Mouse (Mus musculus): ENCODE measurements at regions not wholly inside any gene's neighbourhood (a gene's known extent, or its start where the extent isn't known, plus 50 kb on each side); places are given as distances from the start of the nearest gene placed in this dataset.

DNA sequence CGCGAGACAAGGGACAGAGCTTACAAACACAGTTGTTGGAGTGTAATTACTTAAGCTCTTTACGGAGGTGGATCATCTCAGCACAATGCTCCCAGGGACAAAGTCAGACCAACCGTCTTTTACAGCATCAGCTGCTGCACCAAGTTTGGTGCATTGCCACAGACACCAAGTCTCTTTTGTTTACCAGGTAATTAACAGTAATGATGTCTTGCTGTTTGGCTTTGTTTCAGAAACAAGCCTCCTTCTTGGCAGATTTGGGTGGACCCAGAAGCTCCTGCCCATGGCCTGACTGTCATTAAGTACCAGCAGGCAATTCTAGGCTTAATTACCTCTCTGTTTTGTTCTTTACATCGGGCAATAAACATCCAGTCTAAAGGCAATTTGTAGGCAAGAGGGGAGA, 572.0 kb upstream of the Itga1 start:
- DNase-seq (ENCODE audit: low spot score) = no peak

DNA sequence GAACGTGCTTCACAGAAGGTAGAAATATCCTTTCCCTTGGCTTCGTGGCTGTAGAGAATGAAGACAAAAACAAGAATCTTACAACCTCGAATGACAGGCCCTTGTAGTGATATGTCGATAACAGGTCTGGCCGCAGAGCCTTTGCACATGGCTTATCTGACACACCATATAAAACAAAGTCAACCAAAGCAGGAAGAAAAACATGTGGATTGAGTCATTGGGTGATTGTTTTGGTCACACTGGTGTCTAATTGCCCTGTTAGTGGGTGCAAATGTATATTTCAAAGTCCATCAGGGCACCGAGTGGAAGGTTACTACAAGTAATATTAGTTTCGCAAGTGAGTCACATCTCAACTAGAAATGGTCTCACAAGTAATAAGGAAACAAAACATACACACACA, 569.9 kb upstream of the Itga1 start:
- DNase-seq (ENCODE audit: low spot score) = no peak

DNA sequence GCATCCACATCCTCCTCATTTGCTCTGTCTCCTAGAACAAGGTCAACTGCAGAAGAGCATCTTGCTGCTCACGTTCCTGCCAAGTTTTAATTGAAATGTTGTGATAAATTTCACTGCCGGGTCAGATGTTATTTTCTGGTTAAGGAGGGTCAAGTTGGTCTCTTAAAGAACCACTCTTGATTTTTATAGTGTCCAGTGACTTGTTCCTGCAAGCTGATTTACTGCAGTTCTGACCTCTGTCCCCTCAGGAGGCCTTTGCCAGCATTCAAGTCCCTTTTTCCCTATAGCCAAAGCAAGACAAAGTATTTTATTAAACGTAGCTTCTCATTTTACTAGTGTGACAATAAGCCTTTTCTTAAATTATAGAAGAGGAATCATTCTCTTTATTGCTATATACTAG, 567.8 kb upstream of the Itga1 start:
- no peak for DNase-seq (ENCODE audit: low spot score)

DNA sequence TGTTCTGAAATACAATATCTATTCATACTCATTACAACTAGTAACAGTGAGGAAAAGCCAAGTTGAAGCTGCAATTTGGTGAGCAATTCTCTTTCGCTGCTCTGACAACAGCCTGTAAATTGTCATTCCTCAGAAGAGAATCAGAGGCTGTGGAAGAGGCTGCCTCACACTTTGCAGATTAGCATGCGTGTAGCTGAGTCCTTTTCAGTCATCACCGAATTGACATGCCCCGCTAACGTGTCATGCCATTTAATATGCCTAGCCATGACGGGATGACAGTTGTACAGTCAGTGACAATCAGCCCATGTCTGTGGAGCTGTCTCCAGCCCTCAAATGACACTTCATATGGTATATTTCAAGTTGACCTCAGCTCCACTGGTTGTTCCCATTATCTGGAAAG, 553.4 kb upstream of the Itga1 start:
- no peak for DNase-seq (ENCODE audit: low spot score)

DNA sequence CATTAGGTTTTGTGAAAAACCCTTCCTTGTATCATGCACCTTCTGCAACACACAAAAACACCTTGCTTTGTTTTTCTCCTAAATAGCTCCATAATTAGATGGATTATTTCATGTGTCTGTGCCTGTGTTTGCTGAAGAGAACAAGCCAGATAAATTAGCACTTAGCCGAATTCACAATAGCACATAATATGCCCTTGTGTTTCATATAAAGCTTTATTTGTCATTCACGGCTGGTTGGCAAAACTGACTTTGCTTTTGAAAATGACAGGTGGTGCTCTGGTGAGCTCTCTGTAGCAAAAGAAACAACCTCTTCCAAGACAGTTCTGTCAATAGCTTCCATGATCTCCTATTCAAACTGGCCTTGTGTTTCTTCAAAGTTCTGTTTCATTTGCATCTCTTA, 551.2 kb upstream of the Itga1 start:
- DNase-seq (ENCODE audit: low spot score) = no peak

DNA sequence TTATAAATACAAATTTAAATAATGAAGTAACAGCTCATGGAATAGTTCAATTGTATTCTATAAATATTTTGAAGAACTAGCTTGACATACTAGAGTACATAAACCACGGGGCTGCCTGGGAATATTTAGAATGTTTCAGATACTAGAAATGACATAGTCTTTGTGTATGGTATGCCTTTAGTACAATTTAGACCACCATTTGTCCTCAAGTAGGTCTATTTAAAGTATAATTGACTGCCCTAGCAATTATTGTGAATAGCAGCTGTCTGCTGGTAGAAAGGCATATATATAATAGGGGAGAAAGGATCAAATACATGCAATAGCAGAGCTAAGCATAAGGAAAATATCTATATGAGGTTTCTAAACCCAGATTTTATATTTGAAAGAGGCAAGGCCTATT, 550.6 kb upstream of the Itga1 start:
- DNase-seq (ENCODE audit: low spot score) = no peak

DNA sequence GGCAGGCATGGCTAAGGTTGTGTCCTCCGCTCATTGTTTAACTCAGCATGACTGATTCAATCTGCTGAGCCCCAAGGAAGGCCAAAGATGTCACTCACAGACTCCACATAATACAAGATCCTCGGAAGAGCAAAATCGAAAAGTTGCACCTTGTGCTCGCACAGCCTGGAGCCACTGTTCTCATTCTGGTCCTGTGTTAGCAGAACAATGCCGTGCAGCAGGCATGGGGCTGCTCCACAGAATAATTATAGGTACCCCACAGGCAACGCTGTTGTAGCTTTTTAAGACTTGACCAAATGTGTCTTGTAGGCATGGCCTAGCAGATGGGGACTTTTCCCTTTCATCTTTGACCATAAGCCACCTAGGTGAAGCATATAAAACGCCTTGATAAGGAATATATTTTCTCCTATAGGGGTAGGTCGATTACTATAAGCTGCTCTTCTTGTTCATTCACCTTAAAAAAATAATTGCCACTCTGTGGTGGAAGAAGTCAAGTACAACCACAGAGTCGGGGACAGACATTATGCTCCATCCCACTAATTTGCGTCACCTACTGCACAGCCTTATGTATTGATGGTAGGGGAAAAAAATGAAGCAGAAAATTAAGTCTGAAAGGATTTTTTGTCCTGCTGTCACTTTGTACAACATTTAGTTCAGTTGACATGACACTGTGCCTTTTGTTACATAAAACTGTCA, 529.8 kb upstream of the Itga1 start:
- DNase-seq (ENCODE audit: low spot score) = no peak

DNA sequence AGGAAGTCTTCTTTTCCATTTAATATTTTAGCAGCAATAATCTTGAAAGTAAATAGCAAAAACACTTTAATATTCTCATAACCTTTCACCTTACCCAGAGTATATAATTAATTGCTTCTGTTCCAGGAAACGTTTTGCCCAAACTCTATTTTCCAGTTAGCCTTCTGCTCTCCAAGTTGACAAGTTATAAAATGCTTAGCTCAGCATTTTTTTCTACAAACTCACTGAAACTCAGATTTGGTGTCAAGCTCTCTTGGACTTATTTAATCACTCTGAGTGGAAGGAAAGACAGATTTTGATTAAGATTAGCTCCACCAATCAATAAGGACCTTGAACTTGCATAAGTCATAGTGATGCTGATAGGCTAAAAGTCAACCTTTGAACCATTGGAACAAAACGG, 528.8 kb upstream of the Itga1 start:
- no peak for DNase-seq (ENCODE audit: low spot score)

DNA sequence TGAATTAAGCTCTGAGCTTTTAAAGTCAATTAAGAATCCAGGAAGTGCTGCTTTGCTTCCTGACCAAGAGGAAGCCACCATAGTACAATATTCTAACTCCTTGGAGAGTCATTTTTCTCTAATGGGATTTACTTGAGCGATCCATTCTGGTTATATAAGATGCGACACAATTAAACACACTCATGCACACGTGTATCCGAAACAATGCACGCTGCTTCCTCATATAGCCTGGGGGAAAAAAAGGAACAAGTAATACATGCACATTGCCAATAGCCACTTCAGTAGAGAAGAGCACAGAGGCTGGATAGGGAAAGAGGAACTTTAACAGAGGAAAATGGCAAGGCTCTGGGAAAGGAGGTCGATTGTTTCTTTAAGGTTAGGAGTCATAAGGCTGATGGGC, 511.4 kb upstream of the Itga1 start:
- no peak for DNase-seq (ENCODE audit: low spot score)

DNA sequence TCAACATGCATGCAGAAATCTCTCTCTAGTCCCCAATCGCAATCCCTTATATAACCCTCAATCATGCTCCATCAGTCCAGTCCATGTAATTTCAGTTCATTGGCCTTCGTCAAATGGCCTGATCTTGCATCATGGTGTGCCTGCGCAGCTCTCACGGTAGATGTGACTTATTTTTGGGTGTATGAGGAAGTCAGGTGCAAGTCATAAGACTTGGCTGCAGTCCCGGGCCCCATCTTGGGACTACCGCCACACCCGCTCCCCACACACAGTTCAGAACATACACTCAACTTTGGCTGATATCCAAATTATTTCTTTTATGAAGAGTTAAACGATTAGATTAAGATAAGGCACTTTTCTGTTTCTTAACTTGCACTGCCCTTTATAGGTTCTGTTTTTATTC, 504.7 kb upstream of the Itga1 start:
- DNase-seq (ENCODE audit: low spot score) = no peak

DNA sequence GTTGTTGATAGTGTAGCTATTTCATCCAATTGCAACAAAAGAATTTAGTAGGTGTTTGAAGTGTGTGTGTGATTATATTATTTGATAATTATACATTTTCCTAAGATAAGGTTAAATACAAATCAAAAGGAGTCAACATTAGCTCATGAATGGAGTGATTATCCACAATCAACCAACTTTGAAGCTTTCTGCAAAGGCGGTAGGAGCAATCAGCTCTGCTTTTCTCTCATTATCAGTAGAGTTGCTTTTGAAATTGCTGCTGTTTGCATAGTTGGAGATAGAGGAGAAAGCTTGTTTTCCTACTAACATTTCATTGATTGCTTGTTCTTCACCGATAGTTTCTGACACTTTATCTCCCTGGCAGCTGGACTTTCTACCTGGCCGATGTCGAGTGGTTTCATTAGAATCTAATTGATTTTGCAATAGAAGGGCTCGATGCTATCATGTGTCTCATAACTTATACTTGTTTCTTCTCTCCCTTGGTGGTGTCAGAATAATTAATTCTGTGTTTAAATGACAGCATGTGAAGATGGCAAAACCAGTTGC, 493.4 kb upstream of the Itga1 start:
- DNase-seq (ENCODE audit: low spot score) = no peak

DNA sequence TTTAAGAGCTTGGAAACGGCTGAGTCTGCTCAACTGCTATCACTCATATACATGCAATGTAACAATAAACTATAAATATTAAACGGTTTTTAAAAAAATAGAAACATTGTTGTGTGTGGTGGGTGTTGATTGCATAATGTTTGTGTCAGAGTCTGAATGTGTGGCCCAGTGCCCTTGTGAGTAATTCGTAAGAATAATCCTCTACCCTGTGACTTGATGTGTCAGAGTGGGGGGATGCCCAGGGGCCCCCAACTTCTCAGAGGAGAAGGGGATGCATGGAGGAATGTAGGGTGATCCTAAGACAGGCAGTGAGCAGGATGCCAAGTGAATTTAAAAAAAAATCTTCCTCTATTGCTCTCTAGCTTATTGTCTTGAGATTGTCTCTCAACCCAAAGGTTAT, 474.2 kb upstream of the Itga1 start:
- DNase-seq (ENCODE audit: low spot score) = no peak

DNA sequence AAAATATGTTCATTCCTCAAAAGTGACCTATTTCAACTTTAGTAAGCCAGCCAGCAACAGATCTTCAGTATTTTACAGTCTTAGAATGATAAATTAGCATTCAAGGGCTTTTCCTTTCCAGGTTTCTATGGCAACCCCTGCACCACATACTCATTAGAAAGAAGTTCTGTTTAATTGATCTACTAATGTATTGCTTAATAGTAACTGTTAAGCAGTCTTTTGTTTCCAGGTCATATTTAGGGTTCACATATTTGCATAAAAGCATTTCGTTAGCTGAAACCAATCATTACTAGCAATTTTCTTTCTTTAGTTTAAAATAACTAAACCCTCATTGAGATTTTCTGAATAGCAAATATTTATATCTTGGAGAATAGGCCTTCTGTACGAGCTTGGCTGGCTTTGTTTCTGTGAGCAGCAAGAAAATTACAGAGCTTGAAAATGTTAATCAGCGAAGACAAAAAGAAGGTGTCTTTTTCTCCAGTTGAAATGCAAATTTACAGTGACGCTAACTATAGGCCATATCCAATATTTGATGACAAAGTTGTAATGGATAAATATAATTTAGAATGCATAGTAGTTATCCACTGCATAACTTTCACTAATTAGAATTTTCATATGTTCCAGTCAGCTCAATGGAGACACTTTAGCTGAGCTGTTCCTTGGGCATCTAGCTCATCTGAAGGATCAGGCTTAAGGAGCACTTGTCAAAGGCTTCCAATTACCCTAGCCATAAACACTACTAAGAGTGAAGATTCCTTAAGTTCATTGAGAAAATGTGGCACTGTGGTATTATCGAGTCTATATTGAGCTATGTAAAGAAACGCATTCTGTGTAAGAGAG, 473.5 kb upstream of the Itga1 start:
- DNase-seq (ENCODE audit: low spot score) = no peak

DNA sequence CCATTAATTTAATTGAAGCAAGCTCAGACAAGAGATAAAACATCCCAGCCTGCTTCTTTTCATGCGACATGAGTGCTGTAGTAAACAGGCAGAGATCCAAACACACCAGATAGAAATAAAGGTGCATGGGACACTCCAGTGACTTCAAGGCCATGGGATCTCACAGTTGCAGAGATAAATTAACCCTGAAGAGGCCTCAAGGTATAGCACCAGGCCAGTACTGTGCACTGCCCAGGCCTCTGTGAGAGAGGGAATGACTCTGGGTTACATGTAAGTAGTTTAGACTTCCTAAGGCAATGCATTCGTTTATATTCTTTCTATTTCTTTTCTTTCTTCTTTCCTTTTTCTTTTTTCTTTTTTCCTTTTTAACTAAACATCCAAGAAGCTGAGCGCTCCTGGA, 439.4 kb upstream of the Itga1 start:
- no peak for DNase-seq (ENCODE audit: low spot score)

DNA sequence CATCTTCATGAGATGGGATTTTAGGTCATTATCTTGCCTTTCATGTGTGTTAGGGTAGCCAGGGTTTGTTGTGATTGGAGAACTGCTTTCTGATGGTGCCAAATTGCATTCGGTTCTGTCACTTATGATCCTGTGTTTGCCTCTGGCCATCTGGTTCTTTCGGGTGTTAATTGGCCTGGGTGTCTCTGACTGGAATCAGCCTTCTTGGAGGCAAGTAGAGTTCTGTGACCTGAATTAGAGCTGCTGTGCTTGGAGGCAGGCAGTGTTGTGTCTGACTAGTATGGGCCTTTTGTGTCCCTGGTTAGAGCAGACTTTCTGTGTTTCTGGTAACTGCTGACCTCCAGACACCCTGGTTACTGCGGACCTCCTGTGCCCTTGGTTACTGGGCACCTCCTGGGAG, 434.1 kb upstream of the Itga1 start:
- no peak for DNase-seq (ENCODE audit: low spot score)

DNA sequence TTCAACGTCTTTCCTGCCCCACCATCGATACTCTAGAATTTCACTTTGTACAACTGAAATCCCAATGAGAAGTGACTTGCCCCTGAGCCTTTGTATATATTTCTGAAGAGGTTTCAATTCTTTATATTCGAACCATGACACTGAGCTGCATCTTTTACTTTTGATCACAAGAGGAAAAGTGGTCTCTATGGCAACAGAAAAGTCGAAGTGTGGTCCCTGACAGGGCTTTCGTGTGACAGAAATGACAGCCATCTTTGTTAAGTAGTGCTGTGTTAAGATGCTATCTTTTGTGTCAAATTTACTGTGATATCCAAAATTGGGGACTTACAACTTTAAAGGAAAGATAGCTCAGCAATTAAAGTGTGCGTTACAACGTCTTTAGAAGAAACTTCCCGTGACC, 412.1 kb upstream of the Itga1 start:
- no peak for DNase-seq (ENCODE audit: low spot score)

DNA sequence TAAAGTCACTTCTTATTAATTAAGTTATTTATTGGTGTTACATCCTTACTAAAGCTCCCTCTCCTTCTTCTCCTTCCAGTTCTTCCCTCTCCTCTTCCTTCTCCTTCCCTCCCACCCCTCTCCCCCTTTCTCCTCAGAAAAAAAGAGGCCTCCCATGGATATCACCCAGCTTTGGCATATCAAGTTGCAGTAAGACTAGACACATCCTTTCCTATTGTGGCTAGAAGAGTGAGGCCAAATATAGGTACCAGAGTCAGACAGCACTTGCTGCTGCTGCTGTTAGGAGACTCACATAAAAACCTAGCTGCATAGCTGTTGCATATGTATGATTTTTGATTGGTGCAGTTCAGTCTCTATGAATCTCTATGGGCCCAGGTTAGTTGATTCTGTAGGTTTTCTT, 410.4 kb upstream of the Itga1 start:
- no peak for DNase-seq (ENCODE audit: low spot score)

DNA sequence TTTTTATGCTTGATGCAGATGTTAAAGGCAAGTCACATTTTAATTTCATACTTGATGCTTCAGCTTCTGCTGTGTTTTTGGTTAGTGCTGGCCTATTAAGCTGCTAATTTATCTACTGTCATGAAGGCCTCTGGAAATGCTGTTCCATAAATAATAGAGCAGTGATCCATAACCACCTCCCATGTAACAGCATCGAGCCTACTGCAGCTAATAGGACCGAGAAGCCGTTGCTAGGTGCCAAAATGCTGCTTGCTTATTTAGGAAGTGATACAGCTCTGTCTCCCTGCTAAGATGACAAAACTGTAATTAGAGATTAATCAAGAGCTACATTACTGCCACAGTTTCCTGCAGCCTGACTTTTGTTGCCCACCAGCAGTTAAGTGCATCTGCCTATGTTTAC, 406.9 kb upstream of the Itga1 start:
- no peak for DNase-seq (ENCODE audit: low spot score)

DNA sequence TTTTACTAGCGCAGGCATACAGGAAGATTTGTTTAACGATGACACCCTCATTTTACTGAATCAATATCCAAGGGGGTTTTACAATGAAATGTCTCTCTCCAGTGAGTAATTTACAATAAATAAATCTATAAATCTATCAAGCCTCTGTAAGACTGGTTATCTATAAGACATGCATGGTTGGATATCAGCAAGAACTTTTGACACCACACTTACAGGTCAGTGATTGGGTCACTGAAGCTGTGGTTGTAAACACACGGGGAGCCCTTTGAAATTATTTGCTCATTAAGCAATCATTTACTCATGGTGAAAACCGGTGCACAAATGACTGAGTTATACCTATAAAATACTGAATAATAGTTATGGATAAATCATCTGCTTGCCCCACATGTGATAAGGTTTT, 392.6 kb upstream of the Itga1 start:
- no peak for DNase-seq (ENCODE audit: low spot score)

DNA sequence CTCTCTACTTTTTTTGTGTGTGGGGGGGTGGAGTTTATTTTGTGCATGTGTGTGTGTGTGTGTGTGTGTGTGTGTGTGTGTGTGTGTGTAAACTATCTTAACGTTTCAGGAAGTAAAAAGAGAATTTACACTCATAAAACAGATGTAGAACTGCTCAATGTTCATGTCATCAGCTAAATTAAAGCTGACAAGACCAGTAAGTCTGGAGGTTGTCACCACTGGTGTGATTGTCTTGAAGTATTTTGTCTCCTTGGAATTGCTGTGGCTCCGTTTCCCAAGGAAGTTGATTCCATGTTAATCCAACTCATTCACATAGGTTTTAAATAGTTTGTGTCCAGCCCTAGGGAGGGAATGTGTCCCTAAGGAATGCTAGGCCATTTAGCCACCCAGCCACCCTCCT, 374.1 kb upstream of the Itga1 start:
- no peak for DNase-seq (ENCODE audit: low spot score)

DNA sequence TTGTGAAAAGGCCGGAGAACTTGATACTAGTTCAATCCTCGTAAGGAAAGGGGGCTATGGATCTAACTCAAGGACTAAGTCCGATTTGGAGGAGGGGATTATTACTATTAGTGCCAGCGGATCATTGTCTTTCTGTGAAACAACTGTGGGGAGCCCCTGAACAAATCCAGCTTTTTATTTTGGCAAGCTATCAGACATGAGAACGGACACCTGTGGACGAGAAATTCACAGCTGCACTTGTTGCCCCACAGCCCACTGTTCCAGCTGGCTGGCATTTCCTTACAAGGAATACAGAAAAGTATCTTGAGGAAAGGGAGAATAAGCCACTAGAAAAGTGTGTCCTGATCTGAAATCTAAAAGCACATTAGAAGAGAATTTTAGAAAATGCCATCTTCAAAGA, 363.9 kb upstream of the Itga1 start:
- no peak for DNase-seq (ENCODE audit: low spot score)

DNA sequence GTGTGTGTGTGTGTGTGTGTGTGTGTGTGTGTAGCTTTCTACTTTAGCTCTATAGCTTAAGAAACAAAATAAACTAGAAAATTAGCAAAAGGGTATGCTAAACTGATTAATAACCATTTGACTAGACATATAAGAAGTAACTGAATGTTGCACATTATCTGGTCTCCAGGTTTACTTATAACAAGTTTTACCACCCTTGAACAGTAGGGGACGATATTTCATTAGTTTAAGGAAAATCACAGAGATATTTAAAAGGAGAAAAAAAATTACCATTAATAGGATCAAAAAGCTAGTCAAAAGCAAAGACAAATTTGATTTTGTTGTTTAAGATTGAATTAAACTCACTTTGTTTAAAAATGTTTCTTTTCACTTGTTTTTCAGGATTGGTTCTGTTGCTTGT, 349.5 kb upstream of the Itga1 start:
- no peak for DNase-seq (ENCODE audit: low spot score)

All from layer of hippocampus, adult 11-12 months (tissue).